Mouse (Mus musculus) ovary, postnatal 14 days (tissue): Measurements from ENCODE around the gene Arhgap45.

ENCODE experiments used
- DNase-seq: peaks from one replicate; pipeline ENCODE4 v3.0.0; 2022; ENCODE audit warnings: low spot score

Arhgap45 gene

GRCm38 (mm10) chr10:80016511-80016910 lies at the start of gene Arhgap45:
TSS of gene Arhgap45 (plus strand) at chr10:80016653.
- DNase-seq: no peak

- DNase-seq: no peak
These were observed 49.5 kb upstream of the Arhgap45 start for GRCm38 (mm10) chr10:79966886-79967400.

GRCm38 (mm10) chr10:79968181-79968580 lies 48.3 kb upstream of the Arhgap45 start:
- no peak for DNase-seq

- no peak for DNase-seq
These were observed 47.3 kb upstream of the Arhgap45 start for GRCm38 (mm10) chr10:79969124-79969568.

- no peak for DNase-seq
These were observed 45.9 kb upstream of the Arhgap45 start, which contains the start of gene Grin3b for GRCm38 (mm10) chr10:79970415-79971182. TSS of gene Grin3b (plus strand) at chr10:79970715.

GRCm38 (mm10) chr10:79971183-79971497 lies 45.3 kb upstream of the Arhgap45 start:
- no peak for DNase-seq

- no peak for DNase-seq
These were observed 43.6 kb upstream of the Arhgap45 start for GRCm38 (mm10) chr10:79972831-79973230.

- DNase-seq: no peak
These were observed 42.4 kb upstream of the Arhgap45 start for GRCm38 (mm10) chr10:79974087-79974486.

GRCm38 (mm10) chr10:79974668-79975067 lies 41.8 kb upstream of the Arhgap45 start:
- DNase-seq: no peak

- no peak for DNase-seq
These were observed 40.3 kb upstream of the Arhgap45 start for GRCm38 (mm10) chr10:79976071-79976721.

GRCm38 (mm10) chr10:79976722-79977107 lies 39.7 kb upstream of the Arhgap45 start:
- no peak for DNase-seq

- no peak for DNase-seq
These were observed 39.1 kb upstream of the Arhgap45 start for GRCm38 (mm10) chr10:79977324-79977723.

- DNase-seq: no peak
These were observed 38.4 kb upstream of the Arhgap45 start for GRCm38 (mm10) chr10:79978061-79978460.

- no peak for DNase-seq
These were observed 36.9 kb upstream of the Arhgap45 start for GRCm38 (mm10) chr10:79979401-79980155.

- DNase-seq: no peak
These were observed 33.2 kb upstream of the Arhgap45 start for GRCm38 (mm10) chr10:79983205-79983604.

- DNase-seq: peak; percentile 57
These were observed 32.8 kb upstream of the Arhgap45 start for GRCm38 (mm10) chr10:79983670-79984069.

GRCm38 (mm10) chr10:79984195-79984816 lies 32.1 kb upstream of the Arhgap45 start, which contains the start of gene Tmem259:
TSS of gene Tmem259 (minus strand) at chr10:79984330.
- peak; percentile 79 for DNase-seq

- peak; percentile 87 for DNase-seq
These were observed 31.6 kb upstream of the Arhgap45 start for GRCm38 (mm10) chr10:79984871-79985270.

GRCm38 (mm10) chr10:79985334-79986231 lies 30.9 kb upstream of the Arhgap45 start:
- peak; percentile 32 for DNase-seq

GRCm38 (mm10) chr10:79986232-79986878 lies 30.1 kb upstream of the Arhgap45 start:
- no peak for DNase-seq
